Mouse (Mus musculus) ES-Bruce4 (cell line): ENCODE measurements around the gene Hap1.

ENCODE experiments used
- CTCF ChIP-seq: IDR thresholded peaks from one replicate; pipeline ENCODE4 v1.8.1; 2011; ENCODE audit warnings: low read depth, low read length
- POLR2A ChIP-seq: IDR thresholded peaks from one replicate; pipeline ENCODE4 v1.8.1; 2011; ENCODE audit warnings: low read length; ENCODE audit not compliant: insufficient read depth

GRCm38 (mm10) chr11:100389931-100390445, 34.1 kb upstream of the Hap1 start:
- TF ChIP-seq CTCF (no peak), POLR2A (no peak)
